Mouse (Mus musculus) B cell, adult 2 months (primary cell): ENCODE results near the gene Kif5a.

Experiments used
- DNase-seq, 2 experiments: peaks; one replicate each; pipeline ENCODE4 v3.0.0; 2022

Gene Kif5a

DNA sequence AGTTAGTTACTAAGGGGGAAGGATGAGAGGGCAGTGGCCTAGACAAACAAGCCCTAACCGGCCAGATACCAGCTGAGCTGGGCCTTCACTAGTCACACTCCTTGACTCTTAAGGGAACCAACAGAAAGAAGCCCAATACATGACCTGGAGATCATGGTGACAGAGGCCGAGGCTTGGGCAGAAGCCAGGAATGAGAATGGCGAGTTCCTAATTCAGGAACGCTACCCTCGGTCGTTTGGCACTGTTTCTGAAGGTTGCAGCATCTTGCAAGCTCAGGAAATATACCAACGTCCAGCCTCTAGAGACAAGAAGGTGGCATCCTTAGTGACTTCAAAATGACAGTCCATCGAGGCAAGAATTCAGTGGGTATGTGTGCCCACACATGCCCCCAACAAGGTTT lies 1.2 kb upstream of the Kif5a start:
- no peak for DNase-seq

- DNase-seq: no peak
These were observed 483 bp upstream of the Kif5a start for GRCm38 (mm10) chr10:127263631-127264030.

DNA sequence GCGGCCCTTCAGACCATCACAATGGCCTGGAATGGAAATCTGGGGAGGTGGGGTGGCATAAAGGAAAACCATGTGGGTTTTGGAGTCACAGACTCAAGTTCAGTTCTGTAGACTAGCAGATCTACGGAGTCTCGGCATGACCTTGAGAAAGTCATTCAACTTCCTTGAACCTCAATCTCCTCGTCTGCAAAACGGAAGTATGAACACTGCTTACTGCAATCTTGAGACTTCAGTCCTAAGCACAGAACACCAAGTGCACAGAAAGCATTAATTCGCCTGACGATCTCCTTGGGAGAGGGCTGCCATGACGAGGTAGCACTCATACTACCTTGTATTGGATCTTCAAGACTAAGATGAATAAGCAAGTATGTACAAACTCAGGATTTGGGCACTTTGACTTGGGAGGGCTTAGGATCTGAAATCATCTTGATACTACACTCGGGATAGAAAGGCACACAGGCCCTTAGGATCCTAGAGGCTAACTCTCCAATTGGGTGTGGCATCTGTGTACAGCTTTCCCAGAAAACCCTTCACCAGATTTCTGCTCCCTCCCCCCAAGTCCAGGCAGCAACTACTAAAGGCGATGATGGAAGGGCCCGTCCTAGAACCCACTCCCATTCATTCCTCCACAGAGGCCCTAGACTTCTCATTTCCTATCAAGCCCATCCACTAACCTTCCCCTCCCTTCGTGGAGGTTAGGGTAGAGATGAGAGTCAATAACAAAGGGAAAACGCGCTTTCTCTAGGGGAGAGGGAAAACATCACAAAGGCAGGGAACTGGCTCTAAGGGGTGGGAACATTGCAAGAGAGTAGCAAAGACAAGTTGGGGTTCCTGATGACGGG lies 1.2 kb downstream of the Kif5a start:
- DNase-seq: no peak

DNA sequence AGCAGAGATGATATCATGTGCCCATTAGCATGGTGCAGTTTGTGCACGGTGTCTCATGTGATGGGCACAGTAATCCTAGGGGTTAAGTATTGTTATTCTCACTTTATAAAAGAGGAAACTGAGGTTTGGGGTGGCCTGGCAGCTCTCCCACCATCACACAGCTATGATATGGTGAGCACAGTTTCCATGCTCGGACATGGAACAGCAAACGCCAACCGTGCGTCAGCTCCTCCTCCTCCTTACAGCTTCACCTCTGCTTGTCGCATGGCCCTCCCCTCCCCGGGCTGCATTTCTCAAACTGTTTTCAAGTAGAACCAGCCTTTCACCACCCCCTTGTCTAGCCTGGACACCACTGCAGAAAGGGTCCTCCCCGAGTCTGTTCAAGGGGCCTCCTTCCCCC lies 4.7 kb downstream of the Kif5a start:
- no peak for DNase-seq

DNA sequence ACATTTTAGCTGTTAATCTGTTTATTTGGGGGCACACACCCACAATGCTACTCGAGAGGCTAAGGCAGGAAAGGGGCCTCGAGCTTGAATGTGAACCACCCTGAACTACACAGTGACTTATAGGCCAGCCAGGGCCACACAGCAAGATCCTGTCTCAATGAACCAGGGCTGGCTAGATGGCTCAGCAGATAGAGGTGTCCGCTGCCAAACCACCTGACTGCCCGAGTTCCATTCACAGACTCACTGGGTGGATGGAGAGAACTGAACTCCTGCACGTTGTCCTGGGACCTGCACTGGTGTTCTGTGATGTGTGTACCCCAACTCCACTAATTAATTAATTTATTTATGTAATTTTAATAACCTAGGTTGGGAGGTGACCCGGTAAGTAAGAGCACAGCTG lies 5.4 kb downstream of the Kif5a start:
- DNase-seq: no peak

DNA sequence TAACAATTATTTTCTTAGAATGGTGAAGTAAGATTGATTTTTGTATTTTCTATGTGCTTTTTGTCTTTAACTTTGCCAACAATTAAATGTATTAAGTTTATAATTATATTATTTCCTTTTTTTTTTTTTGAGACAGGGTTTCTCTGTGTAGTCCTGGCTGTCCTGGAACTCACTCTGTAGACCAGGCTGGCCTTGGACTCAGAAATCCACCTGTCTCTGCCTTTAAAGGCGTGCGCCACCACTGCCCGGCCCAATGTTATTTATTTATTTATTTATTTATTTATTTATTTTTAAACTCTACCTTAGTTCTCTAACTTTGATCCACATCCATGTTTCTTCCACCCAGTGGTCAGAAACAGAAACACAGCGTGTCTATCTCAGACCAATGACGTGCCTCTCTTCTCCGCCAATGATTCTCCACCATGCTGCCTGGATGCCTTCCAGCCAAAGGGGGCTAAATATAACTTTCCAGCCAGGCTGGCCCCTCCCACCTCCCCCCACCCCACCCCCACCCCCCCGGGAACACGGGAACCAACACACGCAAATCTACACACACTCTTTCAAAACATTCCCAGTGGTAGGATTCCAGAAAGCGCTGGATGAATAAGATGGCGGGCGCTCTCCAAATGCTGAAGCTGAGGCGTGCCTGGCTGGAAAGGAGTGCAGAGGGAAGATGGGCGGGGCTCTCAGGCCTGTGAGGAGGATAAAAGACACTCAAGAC lies 7.4 kb downstream of the Kif5a start:
- no peak for DNase-seq

- DNase-seq: no peak
These were observed 12.3 kb downstream of the Kif5a start for GRCm38 (mm10) chr10:127250810-127251209.

- no peak for DNase-seq
These were observed 24.8 kb downstream of the Kif5a start for GRCm38 (mm10) chr10:127238241-127238824.

DNA sequence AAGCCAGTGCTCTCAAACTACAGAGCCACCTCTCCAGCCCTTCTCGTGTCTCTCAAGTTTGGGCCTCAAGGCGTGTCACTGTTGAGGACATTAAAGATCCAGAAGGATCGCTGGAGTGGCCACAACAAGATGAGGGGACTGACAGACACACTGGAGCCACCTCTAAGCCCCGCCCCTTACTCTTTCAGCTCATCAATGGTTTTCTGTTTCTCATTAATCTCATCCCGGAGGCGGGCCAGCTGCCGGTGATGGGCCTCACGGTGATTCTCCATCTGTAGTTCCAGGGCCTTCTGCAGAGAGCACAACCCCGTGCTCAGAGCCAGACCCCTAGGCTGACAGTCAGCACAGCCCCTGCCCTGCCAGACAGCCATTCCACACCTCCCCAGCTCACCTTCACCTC lies 26.6 kb downstream of the Kif5a start:
- DNase-seq: no peak

DNA sequence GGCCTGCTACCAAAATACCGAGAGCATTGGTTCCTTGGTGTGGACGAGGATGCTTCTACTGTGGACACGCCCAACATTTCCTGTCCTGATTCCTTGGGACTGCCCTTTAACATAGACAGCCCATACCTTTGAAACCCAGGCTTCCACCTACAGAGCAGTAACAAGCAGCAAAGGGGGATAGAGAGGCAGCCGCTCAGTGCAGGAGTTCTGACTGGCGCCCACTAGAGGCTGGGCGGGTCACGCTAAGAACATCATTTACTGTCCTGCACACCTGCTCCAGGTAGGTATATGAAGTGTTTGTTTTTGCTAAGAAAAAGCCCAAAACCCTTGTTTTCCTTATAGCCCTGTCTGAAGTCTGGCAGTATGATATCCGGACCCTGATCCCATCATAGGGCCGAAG lies 30.0 kb downstream of the Kif5a start:
- DNase-seq: peak; percentile 43 to 48

- no peak for DNase-seq
These were observed 31.4 kb downstream of the Kif5a start for GRCm38 (mm10) chr10:127231741-127232140.

DNA sequence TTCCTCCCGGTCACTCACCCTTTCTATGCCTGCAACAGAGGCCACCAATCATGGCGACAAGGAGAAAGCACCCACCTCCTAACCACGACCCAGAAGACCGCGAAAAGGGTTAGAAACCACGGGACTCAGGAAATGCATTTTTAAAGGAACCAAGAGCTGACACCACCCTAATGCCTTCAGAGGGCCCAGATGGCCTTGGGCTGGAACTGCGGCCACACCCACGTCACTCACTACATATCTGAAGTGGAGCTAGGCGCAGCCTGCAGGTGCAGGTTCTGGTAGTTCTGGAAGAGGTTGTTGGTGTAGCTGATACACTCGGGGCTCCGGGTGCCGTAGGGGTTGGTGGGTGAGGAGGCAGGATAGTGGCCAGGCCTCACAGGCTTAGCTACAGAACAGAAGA lies 32.5 kb downstream of the Kif5a start:
- DNase-seq: no peak

DNA sequence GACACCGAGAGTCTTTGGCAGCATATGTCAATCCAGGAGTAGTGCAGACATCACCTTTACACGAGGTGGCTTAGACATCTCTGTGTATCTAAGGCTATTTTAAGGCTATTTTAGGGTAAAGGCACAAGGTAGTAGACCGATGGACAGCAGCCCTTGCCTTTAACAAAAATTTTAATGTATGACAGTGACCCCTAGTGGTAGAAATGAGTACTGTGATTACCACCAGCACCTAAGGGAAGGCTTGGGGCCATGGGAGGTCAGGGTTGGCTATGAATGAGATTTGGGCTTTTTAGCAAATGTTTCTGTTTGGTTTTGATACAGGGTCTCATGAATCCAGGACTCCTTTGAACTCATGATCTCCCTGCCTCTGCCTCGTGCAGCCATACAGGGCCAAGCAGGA lies 34.3 kb downstream of the Kif5a start:
- DNase-seq: peak; percentile 69

DNA sequence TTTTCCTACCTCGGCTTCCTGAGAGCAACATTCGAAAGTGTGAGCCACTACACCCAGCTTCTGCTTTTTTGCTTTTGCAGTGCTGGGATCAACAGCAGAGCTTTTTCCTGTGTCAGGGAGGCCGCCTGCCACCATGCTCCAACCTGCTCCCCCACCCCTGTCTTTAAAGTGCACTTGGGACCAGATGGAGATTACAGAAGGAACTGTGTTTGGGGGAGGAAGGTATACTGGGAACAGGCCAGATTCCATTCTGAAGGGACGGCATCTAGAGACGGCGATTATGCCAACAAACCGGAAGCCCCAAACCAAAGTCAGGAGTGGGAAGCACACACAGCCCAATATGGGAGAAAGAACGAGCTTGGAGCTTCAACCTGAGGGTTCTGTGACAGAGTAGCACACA lies 36.0 kb downstream of the Kif5a start:
- peak; percentile 15 to 20 for DNase-seq

DNA sequence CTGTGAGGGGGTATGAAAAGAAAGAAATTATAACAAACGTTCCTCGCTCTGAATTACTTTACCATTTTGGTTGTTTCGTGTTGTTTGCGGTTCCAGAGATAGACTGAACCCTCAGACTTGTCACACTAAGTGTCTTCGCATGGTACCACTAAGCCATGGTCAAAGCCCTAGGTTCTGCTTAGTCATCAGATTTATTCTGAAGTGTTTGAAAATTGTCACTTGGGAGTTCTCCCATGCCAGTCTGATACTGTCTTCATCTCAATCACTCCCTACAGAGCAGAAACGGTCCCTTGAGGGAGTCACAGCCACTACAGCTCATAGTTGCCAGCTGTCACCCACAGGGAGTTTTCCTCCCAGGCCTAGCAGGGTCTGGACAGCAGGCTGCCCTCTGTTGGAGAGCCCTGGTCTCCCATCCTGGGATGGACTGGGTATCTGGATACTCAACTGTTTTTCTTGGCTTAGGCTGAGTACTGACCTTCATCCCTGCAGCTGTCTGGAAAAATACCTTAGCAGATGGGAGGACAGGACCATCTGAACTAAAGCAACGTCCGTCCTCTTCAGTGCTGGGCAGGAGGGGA lies 36.7 kb downstream of the Kif5a start:
- no peak for DNase-seq

DNA sequence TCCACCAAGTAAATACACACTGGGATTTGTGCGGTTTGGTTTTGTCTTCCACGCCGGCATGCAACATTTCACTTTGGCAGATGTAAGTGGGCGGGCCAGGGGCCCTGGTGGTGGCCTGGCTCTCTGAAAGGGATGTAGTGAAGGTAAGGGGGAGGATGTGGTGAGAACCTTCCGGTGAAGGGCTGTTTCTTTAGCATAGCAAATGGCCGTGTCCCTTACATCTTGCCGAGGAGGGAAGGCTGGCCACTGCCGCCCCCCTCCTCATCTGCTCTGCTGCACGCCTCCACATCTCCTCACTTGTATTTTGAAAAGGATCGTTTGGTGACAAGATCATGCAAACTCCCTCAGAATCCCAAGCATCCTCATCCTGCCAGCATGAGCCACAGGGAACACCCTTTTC lies 37.4 kb downstream of the Kif5a start:
- DNase-seq: peak; percentile 54 to 60

- DNase-seq: no peak
These were observed 37.9 kb downstream of the Kif5a start for GRCm38 (mm10) chr10:127225213-127225612.

DNA sequence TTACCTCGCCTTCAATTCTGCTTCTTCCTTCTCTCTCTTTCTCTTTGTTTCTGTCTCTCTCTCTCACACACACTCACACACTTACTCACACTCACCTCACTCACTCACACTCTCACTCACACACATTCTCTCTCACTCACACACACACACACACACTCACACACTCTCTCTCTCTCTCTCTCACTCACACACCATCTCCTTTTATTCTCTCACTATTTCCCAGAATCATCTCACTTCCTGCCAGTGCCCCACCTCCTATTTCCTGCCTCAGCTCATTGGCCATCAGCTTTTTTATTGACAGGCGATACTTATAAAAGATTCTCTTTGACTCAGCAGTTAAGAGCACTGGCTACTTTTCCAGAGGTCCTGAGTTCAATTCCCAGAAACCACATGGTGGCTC lies 44.8 kb downstream of the Kif5a start:
- no peak for DNase-seq

DNA sequence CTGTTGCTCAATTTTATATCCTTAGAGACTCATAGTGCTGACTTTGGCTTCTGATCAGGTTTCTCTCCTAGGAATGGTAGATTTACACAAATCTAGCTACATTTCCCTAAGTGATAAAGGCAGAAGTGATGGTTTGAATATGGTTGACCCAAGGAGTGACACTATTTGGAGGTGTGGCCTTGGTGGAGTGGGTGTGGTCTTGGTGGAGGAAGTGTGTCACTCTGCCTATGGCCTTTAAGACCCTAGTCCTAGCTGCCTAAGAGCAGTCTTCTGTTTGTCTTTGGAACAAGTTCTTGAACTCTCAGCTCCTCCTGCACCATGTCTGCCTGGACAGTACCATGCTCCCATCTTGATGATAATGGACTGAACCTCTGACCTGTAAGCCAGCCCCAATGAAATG lies 46.0 kb downstream of the Kif5a start:
- no peak for DNase-seq

- DNase-seq: no peak
These were observed 46.7 kb downstream of the Kif5a start for GRCm38 (mm10) chr10:127216456-127216855.

GRCm38 (mm10) chr10:127214422-127214803 lies 48.7 kb downstream of the Kif5a start:
- DNase-seq: no peak

GRCm38 (mm10) chr10:127213704-127214421 lies 49.3 kb downstream of the Kif5a start:
- no peak for DNase-seq

GRCm38 (mm10) chr10:127213272-127213671 lies 49.9 kb downstream of the Kif5a start:
- no peak for DNase-seq
